Mouse (Mus musculus) frontal cortex, postnatal 10 days (tissue): Measurements from ENCODE around the gene Prkab1.

Experiments used
- DNase-seq, 2 experiments: peaks; one replicate each; pipeline ENCODE4 v3.0.0; 2022; ENCODE audit warnings: low spot score in 2 of 2, mixed read lengths in 1 of 2

The Prkab1 gene

GRCm38 (mm10) chr5:116018196-116018595 lies 6.1 kb downstream of the Prkab1 start:
- no peak for DNase-seq

- no peak for DNase-seq
Measured at GRCm38 (mm10) chr5:116017391-116017790, 6.9 kb downstream of the Prkab1 start.

GRCm38 (mm10) chr5:116016542-116016941 lies 7.8 kb downstream of the Prkab1 start:
- no peak for DNase-seq

GRCm38 (mm10) chr5:116014237-116014636 lies 10.1 kb downstream of the Prkab1 start:
- DNase-seq: no peak

GRCm38 (mm10) chr5:116013821-116014220 lies 10.5 kb downstream of the Prkab1 start:
- DNase-seq: no peak

GRCm38 (mm10) chr5:116012503-116012902 lies 11.8 kb downstream of the Prkab1 start:
- DNase-seq: no peak

- DNase-seq: no peak
Measured at GRCm38 (mm10) chr5:116011700-116012099, 12.6 kb downstream of the Prkab1 start.

- DNase-seq: no peak
Measured at GRCm38 (mm10) chr5:116009884-116010627, 14.3 kb downstream of the Prkab1 start.

- no peak for DNase-seq
Measured at GRCm38 (mm10) chr5:116009091-116009851, 15.0 kb downstream of the Prkab1 start.

- no peak for DNase-seq
Measured at GRCm38 (mm10) chr5:116007723-116008122, 16.6 kb downstream of the Prkab1 start.

- DNase-seq: no peak
Measured at GRCm38 (mm10) chr5:116006324-116007099, 17.8 kb downstream of the Prkab1 start.

GRCm38 (mm10) chr5:116004271-116004670 lies 20.0 kb downstream of the Prkab1 start:
- no peak for DNase-seq

- DNase-seq: no peak
Measured at GRCm38 (mm10) chr5:116003825-116004224, 20.5 kb downstream of the Prkab1 start.

GRCm38 (mm10) chr5:116003154-116003553 lies 21.2 kb downstream of the Prkab1 start:
- no peak for DNase-seq

- no peak for DNase-seq
Measured at GRCm38 (mm10) chr5:115997376-115997775, 26.9 kb downstream of the Prkab1 start.

GRCm38 (mm10) chr5:115994101-115994500 lies 30.2 kb downstream of the Prkab1 start:
- no peak for DNase-seq

- no peak for DNase-seq
Measured at GRCm38 (mm10) chr5:115991717-115992116, 32.6 kb downstream of the Prkab1 start.

- no peak for DNase-seq
Measured at GRCm38 (mm10) chr5:115987284-115987683, 37.0 kb downstream of the Prkab1 start.

GRCm38 (mm10) chr5:115985101-115985500 lies 39.2 kb downstream of the Prkab1 start:
- DNase-seq: no peak

GRCm38 (mm10) chr5:115984392-115984791 lies 39.9 kb downstream of the Prkab1 start:
- no peak for DNase-seq

GRCm38 (mm10) chr5:115982671-115983373 lies 41.5 kb downstream of the Prkab1 start:
- no peak for DNase-seq

- no peak for DNase-seq
Measured at GRCm38 (mm10) chr5:115980537-115980936, 43.8 kb downstream of the Prkab1 start.
